Mouse (Mus musculus): Measurements from ENCODE around the gene Mad1l1.

Mad1l1 gene

GRCm38 (mm10) chr5:140288287-140288686 lies 33.1 kb downstream of the Mad1l1 start:
- Histone ChIP-seq H3K27me3 (ENCODE audit: control insufficient read depth, insufficient read depth, low read length, poor library complexity, severe bottlenecking) (no peaks in the 10 kb centered on the region), H3K36me3 (ENCODE audit: control insufficient read depth, insufficient read depth, low read length, poor library complexity, severe bottlenecking) (peaks cover 3% of the 10 kb centered on the region; the same call in 1 of the 2 replicates)
- DNase-seq (ENCODE audit: low read depth, low spot score): no peak

- no peaks in the 10 kb centered on the region for H3K27me3 ChIP-seq (ENCODE audit: control insufficient read depth, insufficient read depth, low read length, poor library complexity, severe bottlenecking)
- no peaks in the 10 kb centered on the region for H3K36me3 ChIP-seq (ENCODE audit: control insufficient read depth, insufficient read depth, low read length, poor library complexity, severe bottlenecking)
- DNase-seq (ENCODE audit: low read depth, low spot score): no peak
These were observed 36.6 kb downstream of the Mad1l1 start for GRCm38 (mm10) chr5:140284761-140285160.

GRCm38 (mm10) chr5:140284011-140284410 lies 37.3 kb downstream of the Mad1l1 start:
- Histone ChIP-seq H3K27me3 (ENCODE audit: control insufficient read depth, insufficient read depth, low read length, poor library complexity, severe bottlenecking) (no peaks in the 10 kb centered on the region), H3K36me3 (ENCODE audit: control insufficient read depth, insufficient read depth, low read length, poor library complexity, severe bottlenecking) (peaks cover under 1% of the 10 kb centered on the region; the same call in 1 of the 2 replicates)
- DNase-seq (ENCODE audit: low read depth, low spot score): no peak

- DNase-seq (ENCODE audit: low read depth, low spot score): no peak
These were observed 38.5 kb downstream of the Mad1l1 start for GRCm38 (mm10) chr5:140282900-140283299.

GRCm38 (mm10) chr5:140282376-140282775 lies 39.0 kb downstream of the Mad1l1 start:
- H3K36me3 ChIP-seq (ENCODE audit: control insufficient read depth, insufficient read depth, low read length, poor library complexity, severe bottlenecking): peaks cover 1% of the 10 kb centered on the region; the same call in 1 of the 2 replicates
- H3K27me3 ChIP-seq (ENCODE audit: control insufficient read depth, insufficient read depth, low read length, poor library complexity, severe bottlenecking): no peaks in the 10 kb centered on the region
- no peak for DNase-seq (ENCODE audit: low read depth, low spot score)

More at GRCm38 (mm10) chr5:140282900-140283299, 38.5 kb downstream of the Mad1l1 start:
- Histone ChIP-seq H3K27me3 (ENCODE audit: control insufficient read depth, insufficient read depth, low read length, poor library complexity, severe bottlenecking) (no peaks in the 10 kb centered on the region), H3K36me3 (ENCODE audit: control insufficient read depth, insufficient read depth, low read length, poor library complexity, severe bottlenecking) (peaks cover 1% of the 10 kb centered on the region; the same call in 1 of the 2 replicates)

GRCm38 (mm10) chr5:140280205-140280604 lies 41.1 kb downstream of the Mad1l1 start:
- Histone ChIP-seq H3K27me3 (ENCODE audit: control insufficient read depth, insufficient read depth, low read length, poor library complexity, severe bottlenecking) (no peaks in the 10 kb centered on the region), H3K36me3 (ENCODE audit: control insufficient read depth, insufficient read depth, low read length, poor library complexity, severe bottlenecking) (peaks cover 1% of the 10 kb centered on the region; the same call in 1 of the 2 replicates)
- DNase-seq (ENCODE audit: low read depth, low spot score): no peak

DNA sequence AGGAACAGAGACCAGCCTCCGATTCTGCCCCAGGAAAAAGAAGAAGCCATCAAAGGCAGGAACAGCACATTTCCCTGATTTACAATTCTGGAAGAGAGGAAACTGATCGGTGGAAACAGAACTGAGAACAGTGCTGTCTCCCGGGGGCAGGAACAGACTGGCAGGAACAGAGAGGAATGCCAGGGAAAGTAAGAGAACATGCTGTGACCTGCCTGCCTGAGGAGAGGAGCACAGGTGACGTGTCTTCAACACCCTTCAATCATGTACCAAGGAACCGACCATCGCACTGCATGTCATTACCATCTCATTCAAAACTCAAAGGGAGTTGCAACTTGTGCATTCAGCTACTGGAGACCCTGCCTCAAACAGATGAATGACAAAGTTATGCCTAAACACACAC lies 44.6 kb downstream of the Mad1l1 start:
- Histone ChIP-seq H3K27me3 (ENCODE audit: control insufficient read depth, insufficient read depth, low read length, poor library complexity, severe bottlenecking) (no peaks in the 10 kb centered on the region), H3K36me3 (ENCODE audit: control insufficient read depth, insufficient read depth, low read length, poor library complexity, severe bottlenecking) (peaks cover 1% of the 10 kb centered on the region; the same call in 1 of the 2 replicates)
- DNase-seq (ENCODE audit: low read depth, low spot score): no peak

DNA sequence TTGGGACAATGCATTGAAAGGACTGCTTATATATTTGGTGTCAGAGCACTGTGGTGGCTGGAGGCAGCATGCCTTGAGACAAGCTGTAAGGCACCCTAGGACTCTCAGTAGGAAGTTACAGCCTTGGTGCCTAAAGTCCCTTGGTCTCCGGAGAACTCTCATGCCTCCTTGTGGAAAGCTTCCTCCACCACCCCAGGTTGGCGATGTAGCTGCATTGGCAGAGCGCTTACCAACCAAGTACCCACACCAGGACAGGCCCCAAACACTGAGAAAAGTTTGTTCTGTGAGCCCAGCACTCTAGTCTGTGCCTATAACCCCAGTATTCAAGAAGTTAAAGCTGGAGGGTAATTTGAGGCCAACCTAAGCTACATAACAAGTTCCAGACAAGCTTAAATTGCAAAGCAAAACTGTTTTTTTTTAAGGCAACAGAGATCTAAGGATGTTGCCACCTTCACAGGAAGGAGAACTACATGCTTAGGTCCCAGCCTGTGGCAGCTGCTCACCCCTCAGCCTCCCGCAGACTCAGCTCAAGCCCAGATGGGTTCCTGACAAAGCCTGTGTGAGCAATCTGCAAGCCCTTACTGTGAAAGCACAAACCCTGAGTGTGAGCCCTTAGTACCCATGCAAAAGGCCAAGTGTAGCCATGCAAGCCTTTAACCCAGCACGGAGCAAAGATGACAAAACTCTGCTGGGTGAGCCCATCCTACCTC lies 50.2 kb downstream of the Mad1l1 start:
- DNase-seq (ENCODE audit: low read depth, low spot score): no peak
- Histone ChIP-seq H3K36me3 (ENCODE audit: control insufficient read depth, insufficient read depth, low read length, poor library complexity, severe bottlenecking) (peaks cover 1% of the 10 kb centered on the region; the same call in 1 of the 2 replicates), H3K27me3 (ENCODE audit: control insufficient read depth, insufficient read depth, low read length, poor library complexity, severe bottlenecking) (no peaks in the 10 kb centered on the region)

- DNase-seq (ENCODE audit: low read depth, low spot score): no peak
- H3K27me3 ChIP-seq (ENCODE audit: control insufficient read depth, insufficient read depth, low read length, poor library complexity, severe bottlenecking): no peaks in the 10 kb centered on the region
- H3K36me3 ChIP-seq (ENCODE audit: control insufficient read depth, insufficient read depth, low read length, poor library complexity, severe bottlenecking): peaks cover 1% of the 10 kb centered on the region; the same call in 1 of the 2 replicates
These were observed 53.0 kb downstream of the Mad1l1 start for GRCm38 (mm10) chr5:140268396-140268795.

DNA sequence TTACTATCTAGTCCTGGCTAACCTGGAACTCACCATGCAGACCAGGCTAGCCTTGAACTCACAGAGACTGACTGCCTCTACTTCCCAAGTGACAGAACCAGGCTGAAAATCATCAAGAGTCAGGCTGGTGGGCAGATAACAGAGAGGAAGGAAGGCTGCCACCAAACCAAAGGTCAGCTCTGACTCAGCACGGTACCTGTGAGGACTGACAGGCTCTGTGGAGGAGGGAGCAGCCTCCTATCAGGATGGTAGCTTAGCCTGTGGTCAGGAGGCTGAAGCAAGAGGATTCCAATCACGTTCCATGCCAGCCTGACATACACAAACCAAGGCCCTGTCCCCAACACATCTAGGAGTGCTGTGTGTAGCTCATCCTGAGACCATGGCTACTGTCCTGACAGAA lies 54.3 kb downstream of the Mad1l1 start:
- no peak for DNase-seq (ENCODE audit: low read depth, low spot score)
- Histone ChIP-seq H3K27me3 (ENCODE audit: control insufficient read depth, insufficient read depth, low read length, poor library complexity, severe bottlenecking) (no peaks in the 10 kb centered on the region), H3K36me3 (ENCODE audit: control insufficient read depth, insufficient read depth, low read length, poor library complexity, severe bottlenecking) (peaks cover 1% of the 10 kb centered on the region; the same call in 1 of the 2 replicates)

DNA sequence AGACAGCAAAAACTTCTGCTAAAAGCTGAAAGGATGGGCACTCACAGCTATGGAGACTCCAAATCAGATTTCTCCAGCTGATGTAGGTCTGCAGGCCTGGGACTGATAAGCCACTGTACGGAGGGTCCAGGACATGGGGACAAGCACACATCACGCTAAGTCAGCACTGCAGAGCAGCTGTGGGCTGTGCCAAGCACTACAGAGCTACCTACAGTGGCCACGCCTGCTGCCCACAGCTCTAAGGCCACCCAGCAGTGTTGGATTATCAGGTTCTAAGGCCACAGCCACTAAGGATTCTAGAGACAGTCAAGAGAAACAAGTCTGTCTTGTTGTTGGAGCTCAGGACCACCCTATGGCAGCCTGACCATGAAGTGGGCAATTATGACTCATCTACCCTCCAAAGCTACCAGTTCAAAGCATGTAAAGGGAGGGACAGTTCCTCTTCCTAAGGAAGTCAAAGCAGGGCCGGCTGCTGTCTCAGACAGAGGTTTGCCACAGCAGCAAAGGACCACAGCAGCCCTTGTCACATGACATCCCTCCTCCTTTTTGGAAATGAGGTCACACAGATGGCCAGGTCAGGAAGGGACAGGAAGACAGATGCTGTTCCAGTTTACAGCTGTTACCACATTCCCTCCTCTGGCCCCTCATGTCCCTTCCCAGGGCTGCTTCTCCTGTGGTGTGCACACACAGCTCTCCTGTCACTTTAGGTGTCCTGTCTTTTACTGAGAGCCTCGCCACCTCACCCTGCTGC lies 56.4 kb downstream of the Mad1l1 start:
- peak; percentile 19 for DNase-seq (ENCODE audit: low read depth, low spot score)
- H3K27me3 ChIP-seq (ENCODE audit: control insufficient read depth, insufficient read depth, low read length, poor library complexity, severe bottlenecking): no peaks in the 10 kb centered on the region
- peaks cover 1% of the 10 kb centered on the region; the same call in 1 of the 2 replicates for H3K36me3 ChIP-seq (ENCODE audit: control insufficient read depth, insufficient read depth, low read length, poor library complexity, severe bottlenecking)

- H3K27me3 ChIP-seq (ENCODE audit: control insufficient read depth, insufficient read depth, low read length, poor library complexity, severe bottlenecking): no peaks in the 10 kb centered on the region
- H3K36me3 ChIP-seq (ENCODE audit: control insufficient read depth, insufficient read depth, low read length, poor library complexity, severe bottlenecking): no peaks in the 10 kb centered on the region
- peak; percentile 10 for DNase-seq (ENCODE audit: low read depth, low spot score)
These were observed 57.3 kb downstream of the Mad1l1 start for GRCm38 (mm10) chr5:140263754-140264749.

DNA sequence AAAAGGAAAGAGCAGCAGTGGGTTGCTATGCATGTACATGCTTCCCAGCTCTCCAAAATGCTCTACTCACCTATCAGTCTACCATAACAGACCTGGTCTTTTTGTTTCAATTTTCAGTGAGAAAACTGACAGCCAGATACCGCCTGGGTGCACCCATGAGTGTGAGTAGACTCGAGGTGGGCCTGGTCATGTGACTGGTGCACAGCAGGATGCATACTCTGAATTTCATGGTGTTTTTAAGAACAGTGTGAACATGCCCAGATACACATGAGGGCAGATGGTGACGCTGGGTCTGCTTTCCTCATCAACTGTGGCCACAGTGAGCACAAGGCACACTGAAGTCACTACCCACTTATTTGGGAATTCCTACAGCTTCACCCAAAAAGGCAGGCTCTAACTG lies 59.0 kb downstream of the Mad1l1 start:
- Histone ChIP-seq H3K27me3 (ENCODE audit: control insufficient read depth, insufficient read depth, low read length, poor library complexity, severe bottlenecking) (no peaks in the 10 kb centered on the region), H3K36me3 (ENCODE audit: control insufficient read depth, insufficient read depth, low read length, poor library complexity, severe bottlenecking) (no peaks in the 10 kb centered on the region; the same call in 1 of the 2 replicates)
- DNase-seq (ENCODE audit: low read depth, low spot score): no peak

- Histone ChIP-seq H3K27me3 (ENCODE audit: control insufficient read depth, insufficient read depth, low read length, poor library complexity, severe bottlenecking) (no peaks in the 10 kb centered on the region), H3K36me3 (ENCODE audit: control insufficient read depth, insufficient read depth, low read length, poor library complexity, severe bottlenecking) (no peaks in the 10 kb centered on the region; the same call in 1 of the 2 replicates)
- DNase-seq (ENCODE audit: low read depth, low spot score): no peak
These were observed 60.0 kb downstream of the Mad1l1 start for GRCm38 (mm10) chr5:140261313-140261712.

Data from splenic B cell, adult 2 months (primary cell).